Mouse (Mus musculus) gonadal fat pad, adult 2 months (tissue): ENCODE data around the gene Gm20388. TPM values are rescaled to one million over a fixed set of nuclear protein-coding genes. Genes with fewer than 3 reads are reported as not detected.

Experiments used
- DNase-seq: peaks from one replicate; pipeline ENCODE4 v3.0.0-alpha.2; 2012; ENCODE audit warnings: low read depth
- polyA plus RNA-seq: library from polyadenylated mRNA; depleted of rRNA; stranded (reverse); fragments of >200 nt; gene quantifications from 2 replicates; pipeline ENCODE4 v1.2.3, GENCODE M21; 2012

Gm20388 gene
- polyA plus RNA-seq, 1 experiment, result 119 TPM

- DNase-seq, result no peak
Observed at GRCm38 (mm10) chr8:120823887-120824286, 913.2 kb downstream of the Gm20388 start.

DNA sequence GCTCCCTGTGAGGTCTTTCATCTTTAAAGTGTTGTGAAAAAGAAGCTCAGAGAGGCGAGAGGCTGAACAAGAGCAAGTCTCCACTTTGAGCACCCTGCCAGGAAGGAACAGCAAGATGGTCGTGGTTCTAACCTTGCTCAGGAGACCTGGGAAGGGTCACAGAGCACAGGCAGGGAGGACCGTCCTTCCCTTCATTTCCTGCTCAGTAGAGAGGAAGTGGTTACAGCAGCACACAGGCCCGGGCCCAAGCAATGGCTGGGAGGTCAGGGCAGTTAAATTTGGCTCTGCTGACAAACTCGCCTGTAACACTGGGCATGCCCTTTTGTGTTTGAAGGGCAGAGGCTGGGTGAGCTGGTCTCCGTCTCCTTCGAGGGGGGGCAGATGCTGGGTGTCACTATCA is 914.0 kb downstream of the Gm20388 start:
- DNase-seq, result no peak

DNA sequence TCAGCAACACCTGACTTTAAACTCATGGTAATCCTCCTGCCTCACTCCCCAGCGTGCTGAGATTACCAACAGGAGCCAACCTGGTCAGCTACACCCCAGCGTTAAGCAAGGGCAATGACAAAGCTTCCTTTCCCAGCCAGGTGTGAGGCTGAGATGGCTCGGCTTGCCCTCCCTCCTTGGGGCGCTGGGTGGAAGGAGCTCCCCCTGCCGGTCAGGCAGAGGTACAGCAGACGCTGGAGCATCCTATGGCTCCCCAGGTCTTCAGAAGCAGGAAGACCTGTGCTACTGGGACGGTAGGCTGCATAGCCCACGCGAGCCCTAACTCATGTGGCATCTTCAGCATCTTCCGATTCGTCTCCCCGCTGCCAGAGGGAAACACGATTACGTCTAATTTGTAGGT is 917.6 kb downstream of the Gm20388 start:
- no peak for DNase-seq

GRCm38 (mm10) chr8:120830661-120831060 is 920.0 kb downstream of the Gm20388 start:
- DNase-seq, result no peak

DNA sequence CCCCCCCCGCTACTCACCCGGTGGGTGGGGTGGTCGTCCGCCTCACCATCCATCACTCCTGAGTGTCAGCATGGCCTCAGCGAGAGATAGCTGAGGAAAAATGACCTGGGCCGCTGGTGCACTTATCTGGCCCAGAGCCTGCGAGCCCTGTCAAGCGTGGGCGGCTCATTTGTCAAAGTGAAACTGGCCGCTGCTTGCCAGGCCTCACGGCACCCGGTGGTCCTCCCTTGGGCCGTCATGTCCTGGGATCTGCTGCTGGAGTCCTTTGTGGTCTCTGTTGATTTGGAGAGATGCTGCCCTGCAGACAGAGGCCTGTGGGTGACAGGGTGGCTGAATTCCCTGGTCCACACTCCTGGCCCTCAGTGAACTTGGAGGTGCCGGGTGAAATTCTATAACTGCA is 921.4 kb downstream of the Gm20388 start:
- DNase-seq, result no peak

DNA sequence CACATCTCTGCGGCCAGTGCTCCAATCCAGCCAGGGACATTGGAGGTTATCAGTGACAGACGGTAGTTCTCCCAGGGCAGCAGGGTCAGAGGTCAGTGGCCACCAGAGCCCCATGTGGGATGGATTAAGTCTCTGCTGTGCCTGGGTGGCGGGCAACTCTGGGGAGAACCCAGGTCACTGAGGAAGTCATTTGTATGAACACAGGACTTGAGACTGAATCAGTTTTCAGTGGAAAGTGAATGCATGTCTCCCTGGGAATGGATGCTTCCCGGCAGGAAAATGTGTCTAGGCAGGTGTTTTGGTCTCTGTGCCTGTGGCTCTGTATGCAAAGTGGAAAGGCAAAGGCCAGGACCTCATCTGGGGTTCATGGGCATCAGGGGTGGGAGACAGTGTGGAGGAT is 922.6 kb downstream of the Gm20388 start:
- DNase-seq, result no peak

GRCm38 (mm10) chr8:120839031-120839430 is 928.4 kb downstream of the Gm20388 start:
- DNase-seq, result no peak

DNA sequence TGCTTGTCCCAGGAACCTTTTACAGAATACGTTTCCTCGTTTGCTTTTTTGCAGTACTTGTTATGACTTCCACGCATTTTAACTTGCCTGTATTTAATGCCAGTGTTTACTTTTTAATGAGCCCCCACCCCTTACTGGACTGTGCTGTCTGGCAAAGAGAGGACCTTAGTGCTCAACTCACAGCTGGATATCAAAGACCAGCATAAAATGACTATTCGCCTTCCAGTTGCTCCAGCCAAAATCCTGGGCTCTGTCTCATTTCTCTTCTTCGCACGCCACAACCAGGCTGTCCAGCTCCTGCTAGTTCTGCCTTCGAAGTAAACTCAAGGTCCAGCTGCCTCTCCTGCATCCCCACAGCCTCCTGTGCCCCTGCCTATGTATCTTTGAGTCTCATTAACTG is 932.4 kb downstream of the Gm20388 start:
- DNase-seq, result no peak

GRCm38 (mm10) chr8:120846018-120846417 is 935.4 kb downstream of the Gm20388 start:
- no peak for DNase-seq

DNA sequence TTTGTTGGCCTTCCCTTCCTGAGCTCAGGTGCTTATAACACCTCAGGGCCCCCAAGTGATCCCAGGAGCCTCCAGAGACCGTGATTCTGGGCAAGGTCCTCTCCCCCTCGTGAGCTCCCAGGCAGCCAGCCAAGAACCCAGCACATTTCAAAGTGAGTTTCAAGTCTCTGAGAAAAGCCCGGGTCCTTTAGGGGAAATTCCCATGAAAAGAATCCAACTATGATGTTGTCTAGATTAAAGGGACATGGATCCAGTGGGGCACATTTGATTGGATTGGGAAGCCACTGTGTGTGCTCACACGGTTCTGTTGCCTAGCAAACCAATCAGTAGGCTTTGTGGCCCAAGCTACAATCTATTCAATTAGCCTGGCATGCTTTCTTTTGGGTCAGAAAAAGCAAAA is 936.6 kb downstream of the Gm20388 start:
- no peak for DNase-seq

GRCm38 (mm10) chr8:120847735-120848134 is 937.1 kb downstream of the Gm20388 start:
- DNase-seq, result no peak

DNA sequence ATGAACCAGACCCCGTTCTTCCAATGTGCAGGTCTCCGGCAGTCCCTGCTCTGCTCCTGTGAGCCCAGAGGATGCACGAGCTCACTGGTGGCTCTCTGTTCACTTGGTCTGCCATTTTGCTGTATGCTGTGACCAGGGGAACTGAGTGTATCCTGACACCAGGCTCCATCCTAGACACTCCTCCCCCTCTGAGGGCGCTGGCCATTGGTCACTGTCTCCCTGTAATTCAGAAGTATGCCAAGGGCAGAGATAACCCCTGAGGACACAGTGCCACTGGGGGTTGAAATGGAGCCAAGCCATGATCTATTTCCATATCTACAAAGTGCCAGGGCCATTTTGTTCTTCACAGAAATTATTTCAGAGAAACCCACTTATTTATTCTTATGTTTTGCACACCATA is 937.8 kb downstream of the Gm20388 start:
- DNase-seq, result no peak

GRCm38 (mm10) chr8:120851411-120851810 is 940.8 kb downstream of the Gm20388 start:
- no peak for DNase-seq

- no peak for DNase-seq
Observed at GRCm38 (mm10) chr8:120859881-120860280, 949.2 kb downstream of the Gm20388 start.

GRCm38 (mm10) chr8:120860423-120861126 is 949.9 kb downstream of the Gm20388 start:
- no peak for DNase-seq

GRCm38 (mm10) chr8:120863683-120864082 is 953.0 kb downstream of the Gm20388 start:
- no peak for DNase-seq

- no peak for DNase-seq
Observed at GRCm38 (mm10) chr8:120867386-120867785, 956.7 kb downstream of the Gm20388 start.

DNA sequence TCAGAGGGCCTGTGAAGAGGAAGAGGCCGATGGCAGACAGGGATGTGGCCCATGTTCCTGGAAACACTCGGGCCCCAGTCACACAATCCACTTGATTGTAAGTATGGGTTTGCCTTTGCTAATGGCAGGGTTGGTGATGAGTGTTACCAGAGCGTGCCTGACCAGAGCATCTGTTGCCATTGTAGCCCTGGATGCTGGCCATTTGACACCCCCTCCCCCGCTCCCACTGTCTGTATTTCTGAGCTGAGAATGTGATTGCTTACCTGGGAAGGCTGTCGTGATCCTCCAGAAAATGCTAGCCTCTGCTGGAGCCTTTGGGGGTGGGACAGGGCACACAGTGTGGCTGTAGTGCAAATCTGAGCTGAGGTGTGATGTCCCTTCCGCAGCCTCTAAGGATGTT is 962.0 kb downstream of the Gm20388 start:
- DNase-seq, result no peak

- no peak for DNase-seq
Observed at GRCm38 (mm10) chr8:120876010-120876918, 965.6 kb downstream of the Gm20388 start.

DNA sequence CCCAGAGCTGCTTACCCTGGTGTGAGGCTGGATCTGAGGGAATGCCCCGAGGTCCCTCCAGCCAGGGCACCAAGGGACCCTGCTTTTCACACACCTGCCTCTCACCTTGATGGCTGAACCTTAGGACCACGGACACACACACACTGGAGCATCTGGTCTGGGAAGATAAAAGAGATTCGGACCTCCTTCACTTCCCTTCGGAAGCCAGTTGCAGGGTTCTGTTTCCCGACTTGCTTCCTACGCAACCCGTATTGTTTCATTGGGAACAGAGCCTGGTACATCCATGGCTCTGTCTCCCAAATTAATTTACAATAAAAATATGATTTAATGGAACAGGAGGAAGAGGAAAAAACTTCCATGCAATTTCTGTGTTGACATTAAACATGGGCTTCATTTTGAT is 966.4 kb downstream of the Gm20388 start:
- no peak for DNase-seq

DNA sequence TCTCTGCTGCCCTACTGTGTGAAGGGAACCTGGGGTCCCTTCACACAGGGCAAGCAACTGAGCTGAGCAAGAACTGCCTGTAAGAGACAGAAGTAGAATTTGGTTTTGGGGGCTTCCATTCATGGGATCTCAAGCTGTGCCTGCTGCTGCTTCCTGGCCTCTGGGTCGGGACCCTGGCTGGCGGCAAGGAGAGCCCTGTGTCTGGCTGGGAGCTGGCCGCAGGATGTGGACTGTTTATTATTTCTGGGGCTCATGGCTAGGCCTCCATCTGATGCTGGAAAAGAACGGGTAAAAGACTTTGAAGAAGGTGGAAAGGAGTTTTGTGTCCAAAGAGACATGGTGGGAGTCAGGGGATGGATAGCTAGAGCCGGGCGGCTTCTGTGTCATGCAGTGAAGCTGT is 969.3 kb downstream of the Gm20388 start:
- DNase-seq, result no peak

GRCm38 (mm10) chr8:120881634-120882033 is 971.0 kb downstream of the Gm20388 start:
- no peak for DNase-seq

GRCm38 (mm10) chr8:120882657-120883056 is 972.0 kb downstream of the Gm20388 start:
- no peak for DNase-seq
